Mouse (Mus musculus): ENCODE results near the gene Ces2a. TPM values are rescaled to one million over a fixed set of nuclear protein-coding genes. Genes with fewer than 3 reads are reported as not detected.

The Ces2a gene
- polyA plus RNA-seq (2011; ENCODE audit: insufficient read length, low read depth, missing spikeins): not detected in 2 replicates

DNA sequence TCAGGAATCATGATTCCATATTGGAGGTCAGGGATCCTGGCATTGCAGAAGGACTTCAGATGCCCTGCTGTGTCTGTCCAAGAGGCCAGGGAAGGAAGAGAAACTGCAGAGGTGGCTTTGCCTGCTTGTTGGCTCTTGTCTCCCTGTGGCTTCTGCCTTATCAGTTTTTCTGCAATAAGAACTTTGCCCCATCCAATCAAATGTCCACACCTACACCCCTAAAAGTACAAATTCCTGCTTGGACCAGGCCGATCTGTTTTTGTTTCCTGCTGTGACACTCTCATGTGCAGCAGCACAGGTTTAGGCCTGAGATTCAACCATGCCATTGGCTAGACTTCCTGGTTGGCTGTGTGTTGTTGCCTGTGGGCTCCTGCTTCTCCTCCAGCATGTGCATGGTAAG is at the start of gene Ces2a:
TSS of gene Ces2a (plus strand) at position 251 of the 400 bp plus-strand sequence.
- no peak within 1 kb of the TSS for H3K27ac ChIP-seq (ENCODE audit: insufficient read depth, low read length)
- TF ChIP-seq CTCF (IDR thresholded peaks at IDR 0.05; ENCODE audit: borderline replicate concordance, insufficient read depth, low read length): no peak
- no peak for TF ChIP-seq POLR2A (IDR thresholded peaks at IDR 0.05; ENCODE audit: low read depth, low read length)
- H3K4me1 ChIP-seq (ENCODE audit: control insufficient read depth, insufficient read depth, low read length): no peaks in the 10 kb centered on the region
- H3K4me3 ChIP-seq (ENCODE audit: insufficient read depth, low read length): no peak within 1 kb of the TSS

DNA sequence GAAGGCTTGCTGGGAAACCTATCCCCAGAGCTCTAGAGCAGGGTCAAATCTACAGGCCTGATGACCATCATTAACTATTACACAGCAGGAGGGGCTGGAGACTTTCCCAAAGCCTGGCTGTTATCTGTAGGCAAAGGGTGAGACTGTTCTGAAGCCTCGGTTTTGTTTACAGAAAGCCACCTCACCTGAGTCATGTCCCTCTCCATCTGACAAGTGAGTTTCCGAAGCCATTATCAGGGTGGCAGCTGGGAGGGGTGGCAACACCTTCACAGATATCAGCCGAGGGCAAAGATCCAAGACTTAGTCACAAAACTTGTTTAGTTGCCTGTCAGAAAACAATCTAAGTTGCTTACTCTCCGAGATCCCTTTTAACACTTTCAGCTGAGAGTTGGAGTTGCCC is 45.4 kb upstream of the Ces2a start:
- Histone ChIP-seq H3K27ac (ENCODE audit: insufficient read depth, low read length) (no peak overlapping the region), H3K4me3 (ENCODE audit: insufficient read depth, low read length) (no peak overlapping the region), H3K4me1 (ENCODE audit: control insufficient read depth, insufficient read depth, low read length) (no peaks in the 10 kb centered on the region)
- TF ChIP-seq CTCF (IDR thresholded peaks at IDR 0.05; ENCODE audit: borderline replicate concordance, insufficient read depth, low read length) (no peak), POLR2A (IDR thresholded peaks at IDR 0.05; ENCODE audit: low read depth, low read length) (no peak)

DNA sequence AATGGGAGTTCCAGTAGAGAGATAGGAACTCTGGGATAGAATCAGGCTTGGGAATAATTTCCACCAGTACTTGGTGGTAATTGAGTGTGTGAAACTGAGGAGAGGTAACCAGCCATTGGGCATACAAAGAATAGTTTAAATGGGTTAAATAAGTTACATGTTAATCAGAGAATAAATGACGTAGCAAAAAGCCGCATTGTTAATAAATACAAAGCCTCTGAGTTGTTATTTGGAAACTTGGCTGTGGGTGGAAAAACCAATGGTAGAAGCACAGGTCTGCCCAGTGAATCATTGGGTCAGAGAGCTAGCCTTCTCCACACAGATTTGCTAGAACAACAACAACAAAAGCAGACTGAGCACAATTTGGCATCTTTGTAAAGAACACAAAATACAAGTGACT is 35.2 kb upstream of the Ces2a start:
- Histone ChIP-seq H3K4me1 (ENCODE audit: control insufficient read depth, insufficient read depth, low read length) (no peaks in the 10 kb centered on the region), H3K27ac (ENCODE audit: insufficient read depth, low read length) (no peak overlapping the region), H3K4me3 (ENCODE audit: insufficient read depth, low read length) (no peak overlapping the region)
- TF ChIP-seq POLR2A (IDR thresholded peaks at IDR 0.05; ENCODE audit: low read depth, low read length) (no peak), CTCF (IDR thresholded peaks at IDR 0.05; ENCODE audit: borderline replicate concordance, insufficient read depth, low read length) (no peak)

DNA sequence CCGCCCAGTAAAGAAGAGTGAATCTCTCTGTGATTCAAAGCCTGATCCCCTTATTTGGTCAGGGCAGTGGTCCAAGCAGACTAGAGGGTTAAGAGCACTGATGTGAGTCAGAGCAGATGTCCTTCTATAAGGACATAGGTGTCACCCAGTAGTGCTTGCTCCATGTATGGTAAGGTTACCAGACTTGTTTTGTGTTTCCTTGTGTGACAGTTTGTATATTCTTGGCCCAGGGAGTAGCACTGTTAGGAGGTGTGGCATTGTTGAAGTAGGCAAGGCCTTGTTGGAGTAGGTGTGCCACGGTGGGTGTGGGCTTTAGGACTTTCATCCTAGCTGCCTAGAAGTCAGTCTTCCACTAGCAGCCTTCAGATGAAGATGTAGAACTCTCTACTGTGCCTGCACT is 31.9 kb upstream of the Ces2a start:
- TF ChIP-seq POLR2A (IDR thresholded peaks at IDR 0.05; ENCODE audit: low read depth, low read length) (no peak), CTCF (IDR thresholded peaks at IDR 0.05; ENCODE audit: borderline replicate concordance, insufficient read depth, low read length) (no peak)
- no peak overlapping the region for H3K4me3 ChIP-seq (ENCODE audit: insufficient read depth, low read length)
- no peaks in the 10 kb centered on the region for H3K4me1 ChIP-seq (ENCODE audit: control insufficient read depth, insufficient read depth, low read length)
- H3K27ac ChIP-seq (ENCODE audit: insufficient read depth, low read length): no peak overlapping the region

DNA sequence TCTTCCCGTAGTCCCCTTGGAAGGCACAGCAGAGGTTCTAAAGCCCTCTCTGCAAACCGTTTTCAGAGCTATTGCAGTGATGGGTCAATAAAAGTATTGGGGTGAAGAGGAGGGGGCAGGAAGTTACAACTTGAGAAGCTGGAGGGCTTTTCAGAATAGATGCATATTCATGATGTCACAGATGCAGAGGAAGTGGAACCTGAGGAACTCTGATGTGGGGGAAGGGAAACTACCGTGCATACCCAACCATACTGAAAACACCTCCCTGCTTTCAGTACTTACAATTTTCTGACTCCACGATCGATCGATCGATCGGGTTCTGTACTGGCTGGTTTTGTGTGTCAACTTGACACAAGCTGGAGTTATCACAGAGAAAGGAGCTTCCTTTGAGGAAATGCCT is 12.6 kb upstream of the Ces2a start:
- no peak for TF ChIP-seq CTCF (IDR thresholded peaks at IDR 0.05; ENCODE audit: borderline replicate concordance, insufficient read depth, low read length)
- TF ChIP-seq POLR2A (IDR thresholded peaks at IDR 0.05; ENCODE audit: low read depth, low read length): no peak
- Histone ChIP-seq H3K4me1 (ENCODE audit: control insufficient read depth, insufficient read depth, low read length) (no peaks in the 10 kb centered on the region), H3K4me3 (ENCODE audit: insufficient read depth, low read length) (no peak overlapping the region), H3K27ac (ENCODE audit: insufficient read depth, low read length) (no peak overlapping the region)

DNA sequence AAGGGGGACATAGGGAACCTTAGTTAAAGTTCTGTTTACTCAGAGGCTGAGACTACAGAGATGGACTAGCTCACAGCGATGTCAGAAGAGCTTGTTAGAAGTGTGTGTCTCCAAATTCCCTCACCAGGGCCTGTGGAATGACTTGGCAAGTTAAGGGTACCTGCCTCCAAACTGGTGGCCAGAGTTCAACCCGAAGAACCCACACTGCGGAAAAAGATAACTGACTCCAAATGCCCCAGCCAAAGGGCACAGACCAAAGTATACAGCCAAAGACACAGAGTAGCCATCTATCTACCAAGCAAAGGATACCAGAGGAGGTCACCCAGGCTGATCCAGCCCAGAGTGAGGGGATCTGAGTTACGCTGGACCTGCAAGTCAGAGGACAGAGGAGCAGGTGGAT is 2.4 kb upstream of the Ces2a start:
- no peak overlapping the region for H3K27ac ChIP-seq (ENCODE audit: insufficient read depth, low read length)
- TF ChIP-seq CTCF (IDR thresholded peaks at IDR 0.05; ENCODE audit: borderline replicate concordance, insufficient read depth, low read length) (no peak), POLR2A (IDR thresholded peaks at IDR 0.05; ENCODE audit: low read depth, low read length) (no peak)
- H3K4me1 ChIP-seq (ENCODE audit: control insufficient read depth, insufficient read depth, low read length): no peaks in the 10 kb centered on the region
- H3K4me3 ChIP-seq (ENCODE audit: insufficient read depth, low read length): no peak overlapping the region

DNA sequence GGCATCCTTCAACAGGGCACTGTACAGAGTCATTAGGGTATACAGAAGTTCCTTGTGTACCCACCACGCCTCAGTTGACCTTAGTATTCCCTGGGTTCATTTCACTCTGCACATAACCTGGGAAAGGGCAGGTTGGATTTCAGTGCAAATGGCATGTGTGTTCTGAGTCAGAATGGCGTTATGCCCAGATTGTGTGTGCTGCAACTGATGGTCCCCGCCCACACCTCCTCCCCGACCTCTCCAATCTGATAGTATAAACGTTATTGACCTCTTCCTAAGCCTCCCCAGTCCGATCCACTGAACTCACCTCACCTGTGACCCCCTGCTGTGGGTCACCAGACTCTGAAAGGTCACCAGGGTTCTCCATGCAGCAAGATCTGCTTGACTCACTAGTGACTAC is 1.8 kb upstream of the Ces2a start:
- TF ChIP-seq CTCF (IDR thresholded peaks at IDR 0.05; ENCODE audit: borderline replicate concordance, insufficient read depth, low read length) (no peak), POLR2A (IDR thresholded peaks at IDR 0.05; ENCODE audit: low read depth, low read length) (no peak)
- H3K4me3 ChIP-seq (ENCODE audit: insufficient read depth, low read length): no peak overlapping the region
- no peak overlapping the region for H3K27ac ChIP-seq (ENCODE audit: insufficient read depth, low read length)
- no peaks in the 10 kb centered on the region for H3K4me1 ChIP-seq (ENCODE audit: control insufficient read depth, insufficient read depth, low read length)

DNA sequence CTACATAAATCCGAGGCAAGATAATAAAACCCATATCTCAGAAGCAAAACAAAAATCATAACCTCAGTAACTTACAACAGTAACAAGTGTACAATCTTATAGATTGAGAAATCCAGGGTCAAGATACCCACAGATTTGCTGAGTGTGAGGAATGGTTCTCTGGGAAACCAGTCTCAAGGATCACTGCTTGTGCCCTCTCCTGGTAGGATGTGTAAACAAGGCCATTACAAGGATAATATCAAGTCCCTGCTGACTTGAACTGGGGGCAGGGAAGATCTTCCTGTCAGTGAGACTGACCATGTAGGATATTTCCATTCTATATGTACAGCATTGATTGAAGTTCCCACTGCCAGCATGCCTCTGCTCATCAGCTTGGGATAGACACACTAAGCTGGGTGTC is 8.2 kb downstream of the Ces2a start:
- H3K4me3 ChIP-seq (ENCODE audit: insufficient read depth, low read length): no peak overlapping the region
- H3K27ac ChIP-seq (ENCODE audit: insufficient read depth, low read length): no peak overlapping the region
- TF ChIP-seq POLR2A (IDR thresholded peaks at IDR 0.05; ENCODE audit: low read depth, low read length): no peak
- TF ChIP-seq CTCF (IDR thresholded peaks at IDR 0.05; ENCODE audit: borderline replicate concordance, insufficient read depth, low read length): no peak
- H3K4me1 ChIP-seq (ENCODE audit: control insufficient read depth, insufficient read depth, low read length): no peaks in the 10 kb centered on the region

DNA sequence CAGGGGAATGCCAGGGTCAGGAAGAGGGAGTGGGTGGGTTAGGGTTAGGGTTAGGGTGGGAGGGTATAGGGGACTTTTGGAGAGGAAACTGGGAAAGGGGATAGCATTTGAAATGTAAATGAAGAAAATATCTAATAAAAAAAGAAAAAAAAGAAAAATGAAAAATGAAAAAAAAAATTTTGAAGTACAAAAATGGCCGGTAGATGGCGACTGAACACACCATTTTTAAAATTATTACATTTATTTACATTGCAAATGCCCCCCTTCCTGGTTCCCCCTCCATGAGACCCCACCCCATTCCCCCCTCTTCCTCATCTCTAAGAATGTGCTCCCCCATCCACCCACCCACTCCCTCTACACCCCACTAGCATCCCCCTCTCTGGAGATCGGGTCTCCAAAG is 9.6 kb downstream of the Ces2a start:
- no peak overlapping the region for H3K27ac ChIP-seq (ENCODE audit: insufficient read depth, low read length)
- no peak for TF ChIP-seq CTCF (IDR thresholded peaks at IDR 0.05; ENCODE audit: borderline replicate concordance, insufficient read depth, low read length)
- TF ChIP-seq POLR2A (IDR thresholded peaks at IDR 0.05; ENCODE audit: low read depth, low read length): no peak
- H3K4me1 ChIP-seq (ENCODE audit: control insufficient read depth, insufficient read depth, low read length): no peaks in the 10 kb centered on the region
- H3K4me3 ChIP-seq (ENCODE audit: insufficient read depth, low read length): no peak overlapping the region

DNA sequence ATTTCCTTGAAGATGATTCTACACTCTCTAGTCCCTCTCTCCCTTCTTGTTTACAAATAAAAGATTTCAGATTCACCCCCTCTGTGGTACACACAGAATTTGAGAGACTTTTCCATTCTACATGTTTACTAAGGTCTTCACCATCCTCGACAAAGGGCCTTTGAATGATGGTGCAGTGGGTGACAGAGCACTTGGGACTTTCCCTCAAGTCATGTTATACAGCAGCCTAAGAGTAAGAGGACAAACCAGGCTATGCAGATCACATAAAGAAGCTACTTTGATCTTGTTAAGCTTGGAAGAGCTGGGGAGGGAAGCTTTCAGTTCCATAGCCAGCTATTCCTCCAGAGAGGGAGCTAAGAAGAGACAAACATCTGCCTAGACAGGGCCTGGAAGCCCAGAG is 19.0 kb downstream of the Ces2a start:
- no peak overlapping the region for H3K27ac ChIP-seq (ENCODE audit: insufficient read depth, low read length)
- TF ChIP-seq POLR2A (IDR thresholded peaks at IDR 0.05; ENCODE audit: low read depth, low read length): no peak
- TF ChIP-seq CTCF (IDR thresholded peaks at IDR 0.05; ENCODE audit: borderline replicate concordance, insufficient read depth, low read length): no peak

DNA sequence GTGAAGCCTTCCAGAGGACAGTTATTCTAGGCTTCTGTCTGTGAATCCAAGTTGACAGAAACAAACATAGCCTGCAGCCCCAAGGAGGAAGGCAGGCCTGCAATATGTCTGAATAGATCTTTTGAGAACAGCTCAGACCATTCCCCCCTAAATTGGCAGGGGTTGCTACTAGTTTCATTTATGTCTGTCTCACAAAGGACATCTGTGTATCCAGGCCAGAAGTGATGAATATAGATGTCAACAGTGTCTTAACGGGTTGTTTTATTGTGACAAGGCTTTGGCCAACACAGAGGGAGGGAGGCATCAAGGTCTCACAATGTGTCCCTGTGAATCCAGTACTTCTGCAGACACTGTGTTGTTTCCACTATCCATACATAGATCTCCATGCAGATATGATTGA is 23.8 kb downstream of the Ces2a start:
- no peaks in the 10 kb centered on the region for H3K4me1 ChIP-seq (ENCODE audit: control insufficient read depth, insufficient read depth, low read length)
- TF ChIP-seq CTCF (IDR thresholded peaks at IDR 0.05; ENCODE audit: borderline replicate concordance, insufficient read depth, low read length): no peak
- no peak for TF ChIP-seq POLR2A (IDR thresholded peaks at IDR 0.05; ENCODE audit: low read depth, low read length)
- no peak overlapping the region for H3K4me3 ChIP-seq (ENCODE audit: insufficient read depth, low read length)
- no peak overlapping the region for H3K27ac ChIP-seq (ENCODE audit: insufficient read depth, low read length)

More for the DNA sequence above, 19.0 kb downstream of the Ces2a start:
- no peak overlapping the region for H3K4me3 ChIP-seq (ENCODE audit: insufficient read depth, low read length)
- H3K4me1 ChIP-seq (ENCODE audit: control insufficient read depth, insufficient read depth, low read length): no peaks in the 10 kb centered on the region

Measured in embryonic fibroblast, embryonic 13.5 days (primary cell).